Mouse (Mus musculus) bone marrow, adult 2 months (tissue): Measurements from ENCODE around the gene Gadd45a. TPM values are rescaled to one million over a fixed set of nuclear protein-coding genes. Genes with fewer than 3 reads are reported as not detected.

Source experiments
- H3K27ac ChIP-seq: fragments of 200-500 bp; 2 replicates; pipeline ENCODE4 v1.5.1; 2012; ENCODE audit warnings: low read depth, mild to moderate bottlenecking, control low read depth, inconsistent platforms, low read length; ENCODE audit not compliant: control insufficient read depth, poor library complexity, insufficient read depth
- H3K4me1 ChIP-seq: fragments of 200-500 bp; 2 replicates; pipeline ENCODE4 v1.6.1; 2011; ENCODE audit warnings: low read length; ENCODE audit not compliant: control insufficient read depth, insufficient read depth
- H3K4me3 ChIP-seq: fragments of 200-500 bp; replicated peaks from 2 replicates; pipeline ENCODE3; 2011; ENCODE audit warnings: mild to moderate bottlenecking, low read depth, low read length, control low read depth; ENCODE audit not compliant: control insufficient read depth
- CTCF ChIP-seq: fragments of 200-500 bp; IDR thresholded peaks from 2 replicates; pipeline ENCODE4 v1.5.1; 2011; ENCODE audit warnings: low read length, control low read depth; ENCODE audit not compliant: control insufficient read depth, insufficient read depth
- POLR2A ChIP-seq: fragments of 200-500 bp; IDR thresholded peaks from 2 replicates; pipeline ENCODE4 v1.6.1; 2011; ENCODE audit warnings: low read depth, mild to moderate bottlenecking, control low read depth, low read length, borderline replicate concordance; ENCODE audit not compliant: control insufficient read depth
- WGBS: fragments of 180-500 bp; shearing (Covaris S2); methylation state at CpG from one replicate; pipeline ENCODE4 v1.1.7; 2018; 5-methylcytosine and 5-hydroxymethylcytosine counted together
- polyA plus RNA-seq: library from polyadenylated mRNA; stranded (reverse); fragments of >200 nt; gene quantifications from 2 replicates; pipeline ENCODE4 v1.2.4, GENCODE M21; 2011; ENCODE audit warnings: low replicate concordance; ENCODE audit not compliant: missing spikeins, insufficient read depth, insufficient read length

Gene Gadd45a
- polyA plus RNA-seq, 1 experiment, result 120 TPM

DNA sequence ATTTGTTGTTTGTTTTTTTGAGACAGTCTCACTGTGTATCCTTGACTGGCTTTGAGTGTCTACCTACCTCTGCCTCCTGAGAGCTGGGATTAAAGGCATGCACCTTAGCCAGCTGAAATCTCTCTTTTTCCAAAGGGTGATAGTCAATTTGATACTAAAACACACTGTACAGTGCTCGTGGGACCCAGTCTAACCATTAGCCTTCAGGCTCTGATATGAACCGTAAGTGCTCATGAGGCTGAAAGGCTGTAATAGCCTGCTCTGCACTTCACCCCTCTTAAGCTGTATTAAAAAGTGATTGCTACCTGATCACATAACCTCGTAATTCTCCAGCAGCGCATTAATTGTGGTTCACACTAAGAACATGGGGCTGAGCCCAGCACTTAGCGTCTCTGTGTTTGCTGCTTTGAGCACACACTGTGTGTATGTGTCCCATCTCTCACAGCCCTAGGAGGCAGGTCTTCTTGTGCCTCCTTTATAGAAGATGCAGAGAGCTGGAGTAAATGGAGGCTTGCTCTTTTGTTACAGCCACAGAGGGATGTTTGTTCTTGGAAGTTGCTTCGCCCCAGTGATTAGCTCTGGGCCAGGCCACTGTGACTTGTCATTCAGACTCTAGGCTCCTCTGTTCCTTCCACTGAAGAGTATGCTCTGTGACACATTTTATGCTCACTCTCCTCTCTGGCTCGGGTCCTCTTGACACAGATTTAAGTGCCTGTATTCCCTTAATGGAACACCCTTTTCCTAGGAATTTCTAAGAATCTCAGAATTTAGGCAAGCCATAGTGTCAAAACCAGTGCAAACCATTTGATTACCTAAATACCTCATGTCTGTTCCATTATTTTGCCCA is 26.7 kb downstream of the Gadd45a start:
- no peak overlapping the region for H3K27ac ChIP-seq
- no peak for TF ChIP-seq CTCF
- no peak for TF ChIP-seq POLR2A
- H3K4me1 ChIP-seq, result 0 out of 2 replicates have a peak, but pooled peaks cover 2% of the 10 kb centered on the region
- no peak overlapping the region for H3K4me3 ChIP-seq
- WGBS, result 82% methylated on average over 7 of the region's 7 CpGs

- 0 out of 2 replicates have a peak, but pooled peaks cover 2% of the 10 kb centered on the region for H3K4me1 ChIP-seq
- H3K27ac ChIP-seq, result no peak overlapping the region
- no peak for TF ChIP-seq CTCF
- TF ChIP-seq POLR2A, result no peak
- WGBS, result 72% methylated on average over 3 of the region's 3 CpGs
- no peak overlapping the region for H3K4me3 ChIP-seq
These were observed 27.4 kb downstream of the Gadd45a start for GRCm38 (mm10) chr6:67009888-67010287.

GRCm38 (mm10) chr6:66999800-67000199 is 37.5 kb downstream of the Gadd45a start:
- TF ChIP-seq CTCF (no peak), POLR2A (no peak)
- no peak overlapping the region for H3K27ac ChIP-seq
- H3K4me3 ChIP-seq, result no peak overlapping the region
- H3K4me1 ChIP-seq, result peaks cover 6% of the 10 kb centered on the region; the same call in 1 of the 2 replicates

- H3K27ac ChIP-seq, result no peak overlapping the region
- TF ChIP-seq CTCF (no peak), POLR2A (no peak)
- no peak overlapping the region for H3K4me3 ChIP-seq
- 86% methylated on average over 2 of the region's 2 CpGs for WGBS
- peaks cover 6% of the 10 kb centered on the region; the same call in 1 of the 2 replicates for H3K4me1 ChIP-seq
These were observed 38.6 kb downstream of the Gadd45a start for GRCm38 (mm10) chr6:66998645-66999044.

DNA sequence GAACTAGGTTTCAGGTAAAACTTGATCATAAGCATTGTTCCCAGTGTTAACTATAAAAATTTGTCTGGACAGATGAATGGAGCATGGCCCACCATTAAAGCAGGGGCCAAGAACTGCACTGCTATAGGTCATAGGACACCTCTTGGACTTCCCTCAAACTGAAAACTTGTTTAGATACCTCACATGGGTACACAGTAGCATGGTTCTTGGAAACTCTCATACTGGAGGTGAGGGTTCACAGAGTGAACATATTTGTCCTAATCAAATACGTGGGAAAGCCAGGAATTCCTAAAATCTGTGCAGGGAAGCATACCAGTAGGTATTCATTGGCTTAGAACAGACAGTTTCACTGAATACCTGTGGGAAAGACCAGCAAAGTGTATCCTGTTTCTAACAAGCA is 41.0 kb downstream of the Gadd45a start:
- Histone ChIP-seq H3K4me1 (peaks cover 6% of the 10 kb centered on the region; the same call in 1 of the 2 replicates), H3K27ac (no peak overlapping the region), H3K4me3 (no peak overlapping the region)
- 84% methylated on average over 1 of the region's 1 CpGs for WGBS
- no peak for TF ChIP-seq POLR2A

- Histone ChIP-seq H3K27ac (no peak overlapping the region), H3K4me3 (no peak overlapping the region), H3K4me1 (peaks cover 6% of the 10 kb centered on the region; the same call in 1 of the 2 replicates)
- TF ChIP-seq CTCF (no peak), POLR2A (no peak)
- WGBS, result 61% methylated on average over 1 of the region's 1 CpGs
These were observed 41.4 kb downstream of the Gadd45a start for GRCm38 (mm10) chr6:66995825-66996224.

GRCm38 (mm10) chr6:66994981-66995380 is 42.3 kb downstream of the Gadd45a start:
- no peak overlapping the region for H3K27ac ChIP-seq
- H3K4me3 ChIP-seq, result no peak overlapping the region
- no peak for TF ChIP-seq POLR2A
- no peak for TF ChIP-seq CTCF
- H3K4me1 ChIP-seq, result peaks cover 6% of the 10 kb centered on the region; the same call in 1 of the 2 replicates
- WGBS, result 89% methylated on average over 8 of the region's 8 CpGs

DNA sequence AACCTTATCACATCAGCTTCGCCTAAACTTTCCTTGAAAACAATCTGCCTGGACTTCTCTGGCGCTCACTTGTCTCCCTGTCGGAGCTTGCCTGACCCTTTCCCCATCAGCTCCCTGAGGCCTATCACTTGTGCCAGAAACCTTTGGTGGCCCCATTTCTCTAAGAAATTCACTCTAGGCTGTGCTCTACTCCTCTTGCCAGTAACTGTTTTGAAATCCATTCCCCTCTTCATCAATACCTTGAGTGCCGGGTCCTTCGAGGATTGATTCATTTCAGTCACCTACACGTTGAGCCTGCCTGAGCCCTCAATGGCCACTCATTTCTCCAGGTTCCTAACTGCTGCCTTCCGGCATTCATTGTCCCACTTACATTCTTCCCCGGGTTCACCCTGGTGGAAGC is 44.5 kb downstream of the Gadd45a start:
- Histone ChIP-seq H3K4me3 (no peak overlapping the region), H3K4me1 (peaks cover 4% of the 10 kb centered on the region; the same call in 1 of the 2 replicates), H3K27ac (no peak overlapping the region)
- 79% methylated on average over 8 of the region's 8 CpGs for WGBS
- TF ChIP-seq POLR2A (no peak), CTCF (no peak)
